Mouse (Mus musculus) ES-E14 (cell line): ENCODE measurements around the gene Phip. TPM values are rescaled to one million over a fixed set of nuclear protein-coding genes. Genes with fewer than 3 reads are reported as not detected.

Experiments
- DNase-seq: peaks from one replicate; pipeline ENCODE4 v3.0.0-alpha.2; 2013; ENCODE audit warnings: low read depth, low spot score
- H3K27ac ChIP-seq: 2 replicates; pipeline ENCODE4 v1.5.1; 2012; ENCODE audit warnings: low read depth, mild to moderate bottlenecking, low read length, moderate library complexity, mixed read lengths; ENCODE audit not compliant: poor library complexity, insufficient read depth, severe bottlenecking
- H3K36me3 ChIP-seq: 2 replicates; pipeline ENCODE4 v1.6.1; 2012; ENCODE audit warnings: mild to moderate bottlenecking, low read length, moderate library complexity, mixed read lengths; ENCODE audit not compliant: control insufficient read depth, poor library complexity, insufficient read depth, severe bottlenecking
- H3K4me1 ChIP-seq, 2 experiments: fragments of 150-350 bp in 1 of 2; sonication (generic) in 1 of 2; 2 replicates each; pipeline ENCODE4 v1.6.1; 2012; ENCODE audit warnings: low read length in 2 of 2, mild to moderate bottlenecking in 1 of 2, mixed read lengths in 1 of 2; ENCODE audit not compliant: control insufficient read depth in 2 of 2, insufficient read depth in 2 of 2, poor library complexity in 1 of 2
- H3K4me3 ChIP-seq, 2 experiments: fragments of 150-350 bp in 1 of 2; sonication (generic) in 1 of 2; 2 replicates each; pipeline ENCODE4 v1.5.1; 2012; ENCODE audit warnings: low read length in 2 of 2, low read depth in 1 of 2, mild to moderate bottlenecking in 1 of 2, mixed read lengths in 1 of 2; ENCODE audit not compliant: insufficient read depth in 1 of 2, poor library complexity in 1 of 2, severe bottlenecking in 1 of 2
- H3K9ac ChIP-seq: 2 replicates; pipeline ENCODE4 v1.6.1; 2012; ENCODE audit warnings: low read depth, mild to moderate bottlenecking, low read length, mixed read lengths; ENCODE audit not compliant: poor library complexity, insufficient read depth, severe bottlenecking
- H3K9me3 ChIP-seq: fragments of 150-350 bp; sonication (generic); 2 replicates; pipeline ENCODE4 v1.6.1; 2012; ENCODE audit warnings: low read depth, mild to moderate bottlenecking, low read length; ENCODE audit not compliant: control insufficient read depth, insufficient read depth
- CHD2 ChIP-seq: IDR thresholded peaks from 2 replicates; pipeline ENCODE4 v1.6.1; 2014; ENCODE audit warnings: mild to moderate bottlenecking, low read depth, low read length, inconsistent platforms
- HCFC1 ChIP-seq: IDR thresholded peaks from 2 replicates; pipeline ENCODE4 v1.6.1; 2012; ENCODE audit warnings: low read length, inconsistent platforms, borderline replicate concordance; ENCODE audit not compliant: insufficient read depth
- MAFK ChIP-seq: IDR thresholded peaks from 2 replicates; pipeline ENCODE4 v1.6.1; 2014; ENCODE audit warnings: mild to moderate bottlenecking, low read depth, low read length, inconsistent platforms; ENCODE audit not compliant: insufficient read depth
- ZC3H11A ChIP-seq: IDR thresholded peaks from 2 replicates; pipeline ENCODE4 v1.6.1; 2012; ENCODE audit warnings: low read depth, mild to moderate bottlenecking, inconsistent platforms, low read length, borderline replicate concordance
- ZNF384 ChIP-seq: IDR thresholded peaks from 2 replicates; pipeline ENCODE4 v1.6.1; 2012; ENCODE audit warnings: low read depth, low read length, inconsistent platforms
- in situ Hi-C, 2 experiments: fragments of 600-800 bp; cut with MboI; formaldehyde crosslinking; loops; one replicate each; pipeline ENCODE4 v1.15.1; 2025; ENCODE audit warnings: low sequenced_read_pairs in 2 of 2, inconsistent platforms in 1 of 2; ENCODE audit not compliant: unreplicated experiment in 2 of 2
- total RNA-seq: library from RNA; depleted of rRNA; stranded (reverse); fragments of 300-350 nt; gene quantifications from 2 replicates; pipeline ENCODE4 v1.2.3, GENCODE M21; 2012

The Phip gene
- total RNA-seq, 1 experiment: 52.4 TPM

- Histone ChIP-seq H3K9me3 (no peaks in the 10 kb centered on the region), H3K36me3 (no peaks in the 10 kb centered on the region), H3K27ac (no peak overlapping the region), H3K4me3 (no peak overlapping the region), H3K9ac (no peak overlapping the region), H3K4me1 (no peaks in the 10 kb centered on the region)
- DNase-seq: no peak
- no peak for TF ChIP-seq MAFK
- TF ChIP-seq CHD2: no peak
- TF ChIP-seq ZC3H11A: no peak
- no peak for TF ChIP-seq ZNF384
- TF ChIP-seq HCFC1: no peak
- in situ Hi-C loops: no loop called here
Observed at GRCm38 (mm10) chr9:82963981-82964380, 11.3 kb downstream of the Phip start.

- no peak for DNase-seq
- peaks cover 2% of the 10 kb centered on the region; the same call in 1 of the 2 replicates for H3K36me3 ChIP-seq
- no peak overlapping the region for H3K9ac ChIP-seq
- no peaks in the 10 kb centered on the region for H3K9me3 ChIP-seq
- H3K4me3 ChIP-seq: no peak overlapping the region
- H3K4me1 ChIP-seq: no peaks in the 10 kb centered on the region
- TF ChIP-seq MAFK (no peak), CHD2 (no peak), ZC3H11A (no peak), ZNF384 (no peak), HCFC1 (no peak)
- in situ Hi-C loops: no loop called here
- no peak overlapping the region for H3K27ac ChIP-seq
Observed at GRCm38 (mm10) chr9:82961352-82961751, 14.0 kb downstream of the Phip start.

GRCm38 (mm10) chr9:82955267-82955666 lies 20.0 kb downstream of the Phip start:
- no peak for TF ChIP-seq MAFK
- TF ChIP-seq ZNF384: no peak
- no peak for TF ChIP-seq CHD2
- TF ChIP-seq ZC3H11A: no peak
- TF ChIP-seq HCFC1: no peak
- H3K36me3 ChIP-seq: peaks cover 2% of the 10 kb centered on the region; the same call in 1 of the 2 replicates
- in situ Hi-C loops: no loop called here
- no peak overlapping the region for H3K9ac ChIP-seq
- no peak overlapping the region for H3K27ac ChIP-seq
- no peak overlapping the region for H3K4me3 ChIP-seq
- no peaks in the 10 kb centered on the region for H3K9me3 ChIP-seq
- no peaks in the 10 kb centered on the region for H3K4me1 ChIP-seq
- no peak for DNase-seq

GRCm38 (mm10) chr9:82952330-82952729 lies 23.0 kb downstream of the Phip start:
- Histone ChIP-seq H3K4me3 (no peak overlapping the region), H3K9ac (no peak overlapping the region), H3K27ac (no peak overlapping the region), H3K4me1 (no peaks in the 10 kb centered on the region), H3K36me3 (peaks cover 2% of the 10 kb centered on the region; the same call in 1 of the 2 replicates), H3K9me3 (no peaks in the 10 kb centered on the region)
- in situ Hi-C loops: no loop called here
- no peak for DNase-seq
- no peak for TF ChIP-seq CHD2
- TF ChIP-seq MAFK: no peak

- in situ Hi-C loops: no loop called here
- H3K27ac ChIP-seq: no peak overlapping the region
- no peak overlapping the region for H3K9ac ChIP-seq
- H3K36me3 ChIP-seq: no peaks in the 10 kb centered on the region; the same call in 1 of the 2 replicates
- H3K9me3 ChIP-seq: no peaks in the 10 kb centered on the region
- DNase-seq: no peak
- no peak overlapping the region for H3K4me3 ChIP-seq
- TF ChIP-seq MAFK: no peak
- TF ChIP-seq CHD2: no peak
- TF ChIP-seq HCFC1: no peak
- TF ChIP-seq ZC3H11A: no peak
- no peak for TF ChIP-seq ZNF384
- H3K4me1 ChIP-seq: no peaks in the 10 kb centered on the region
Observed at GRCm38 (mm10) chr9:82951435-82952004, 23.8 kb downstream of the Phip start.
